Mouse (Mus musculus): ENCODE measurements around the gene Gosr2. TPM values are rescaled to one million over a fixed set of nuclear protein-coding genes. Genes with fewer than 3 reads are reported as not detected.

Gosr2 gene
- 7.1 and 18.5 TPM in 2 replicates for polyA plus RNA-seq (2012; ENCODE audit: low replicate concordance)

GRCm38 (mm10) chr11:103697565-103698176, at the start of gene Gosr2:
Gene Gosr2, minus strand, starts transcription at chr11:103697898.

GRCm38 (mm10) chr11:103649301-103649982, 48.3 kb downstream of the Gosr2 start, which contains the start of gene Rprml:
Gene Rprml, plus strand, starts transcription at chr11:103649570.

GRCm38 (mm10) chr11:103638790-103639189, 58.9 kb downstream of the Gosr2 start, which contains the start of gene Lyzl6:
Gene Lyzl6, minus strand, starts transcription at chr11:103638890.

Other genes starting within 250 kb of the Gosr2 start
- gene Lrrc37a, start 193.3 kb downstream of the Gosr2 start, polyA plus RNA-seq (2012; ENCODE audit: low replicate concordance) = 0.01 TPM in 1 of 2 replicates, not detected in the other
- not detected in 2 replicates for gene Gm884, start 76.8 kb downstream of the Gosr2 start, polyA plus RNA-seq (2012; ENCODE audit: low replicate concordance)
- not detected in 2 replicates for gene Lyzl6, start 59.0 kb downstream of the Gosr2 start, polyA plus RNA-seq (2012; ENCODE audit: low replicate concordance)
- gene Rprml, start 48.3 kb downstream of the Gosr2 start, polyA plus RNA-seq (2012; ENCODE audit: low replicate concordance) = 0.20 and 0.27 TPM in 2 replicates
- gene Wnt9b, start 51.9 kb upstream of the Gosr2 start, polyA plus RNA-seq (2012; ENCODE audit: low replicate concordance) = 0.03 TPM in 1 of 2 replicates, not detected in the other
- 0.40 and 0.73 TPM in 2 replicates for gene Wnt3, start 76.3 kb upstream of the Gosr2 start, polyA plus RNA-seq (2012; ENCODE audit: low replicate concordance)

All from hematopoietic multipotent progenitor cell, adult 10-12 weeks (in vitro differentiated cells).